Mouse (Mus musculus) intestine, embryonic 15.5 days (tissue): ENCODE measurements around the gene Olfr481. TPM values are rescaled to one million over a fixed set of nuclear protein-coding genes. Genes with fewer than 3 reads are reported as not detected.

Experiments used
- ATAC-seq: fragments of 200-750 bp; cut with Nextera tagmentation; 2 replicates; pipeline ENCODE4 v1.8.0; 2017; ENCODE audit warnings: moderate TSS enrichment, moderate library complexity
- H3K27ac ChIP-seq: fragments of 300-500 bp; sonication (generic); 2 replicates; pipeline ENCODE4 v1.5.1; 2015; ENCODE audit warnings: mild to moderate bottlenecking, inconsistent platforms
- H3K27me3 ChIP-seq: fragments of 300-500 bp; sonication (generic); replicated peaks from 2 replicates; pipeline ENCODE4 v1.6.1; 2015; ENCODE audit warnings: inconsistent platforms
- H3K36me3 ChIP-seq: fragments of 300-500 bp; sonication (generic); 2 replicates; pipeline ENCODE4 v1.6.1; 2015; ENCODE audit warnings: inconsistent platforms
- H3K4me1 ChIP-seq: fragments of 300-500 bp; sonication (generic); replicated peaks from 2 replicates; pipeline ENCODE4 v1.6.1; 2015; ENCODE audit warnings: inconsistent platforms
- H3K4me2 ChIP-seq: fragments of 300-500 bp; sonication (generic); replicated peaks from 2 replicates; pipeline ENCODE4 v1.6.1; 2015; ENCODE audit warnings: mild to moderate bottlenecking, inconsistent platforms
- H3K4me3 ChIP-seq: fragments of 300-500 bp; sonication (generic); replicated peaks from 2 replicates; pipeline ENCODE4 v1.5.1; 2015; ENCODE audit warnings: inconsistent platforms
- H3K9ac ChIP-seq: fragments of 300-500 bp; sonication (generic); 2 replicates; pipeline ENCODE4 v1.6.1; 2015; ENCODE audit warnings: inconsistent platforms
- H3K9me3 ChIP-seq: fragments of 300-500 bp; sonication (generic); 2 replicates; pipeline ENCODE4 v1.6.1; 2016; ENCODE audit warnings: inconsistent platforms
- WGBS: fragments of 180-500 bp; shearing (Covaris S2); methylation state at CpG from one replicate; pipeline ENCODE4 v1.1.7; 2015; 5-methylcytosine and 5-hydroxymethylcytosine counted together
- polyA plus RNA-seq: library from polyadenylated mRNA; unstranded; fragments of >200 nt; fragmentation: Nextera tagmentation; extraction: Ambion mirVana; gene quantifications from 2 replicates; pipeline ENCODE4 v1.2.1, GENCODE M21; 2015

The Olfr481 gene
- polyA plus RNA-seq, result not detected in 2 replicates

DNA sequence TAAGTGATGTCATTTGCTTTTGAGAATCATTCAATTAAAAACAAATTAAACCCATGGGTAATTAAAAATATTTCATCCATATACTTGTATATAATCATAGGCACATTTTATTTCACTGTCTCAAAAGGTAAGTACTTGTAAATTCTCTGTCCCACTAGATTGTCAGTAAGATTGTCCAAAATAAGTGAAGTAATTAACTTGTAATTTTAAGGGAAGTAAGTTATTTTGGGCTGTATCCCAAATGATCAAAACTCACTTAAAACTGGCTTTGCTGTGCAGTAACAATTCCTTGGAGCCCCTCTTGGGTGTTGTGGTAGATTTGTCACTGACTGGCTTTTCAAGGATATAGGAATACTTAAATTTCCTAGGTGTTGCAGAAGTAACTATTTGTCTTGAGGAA, at the start of gene Olfr481:
TSS of gene Olfr481 (plus strand) at position 301 of the 400 bp plus-strand sequence.
- no peaks in the 10 kb centered on the region for H3K36me3 ChIP-seq
- no peaks in the 10 kb centered on the region for H3K4me1 ChIP-seq
- H3K4me2 ChIP-seq, result no peak within 1 kb of the TSS
- no peak within 1 kb of the TSS for H3K27ac ChIP-seq
- no peaks in the 10 kb centered on the region for H3K27me3 ChIP-seq
- H3K4me3 ChIP-seq, result no peak within 1 kb of the TSS
- no peak for ATAC-seq
- no peak within 1 kb of the TSS for H3K9ac ChIP-seq
- no peaks in the 10 kb centered on the region for H3K9me3 ChIP-seq

DNA sequence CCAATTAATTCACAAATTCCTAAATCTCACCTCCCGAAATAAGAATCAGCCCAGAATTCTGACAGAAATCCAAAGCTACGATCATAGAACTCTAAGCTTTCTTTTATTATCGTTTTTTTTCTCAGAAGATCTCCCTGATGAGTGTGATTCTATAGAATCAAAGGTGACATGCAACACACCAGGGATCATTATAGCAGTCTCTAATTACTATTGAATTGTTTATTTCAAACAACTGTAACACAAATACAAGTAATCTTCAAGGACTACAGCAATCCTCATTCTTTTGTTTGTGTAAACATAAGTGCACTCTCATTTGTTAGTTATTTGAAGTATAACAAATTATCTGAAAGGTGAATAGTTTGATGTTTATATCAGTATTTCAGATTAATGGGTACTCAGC, 45.8 kb upstream of the Olfr481 start, which contains the start of gene Olfr478:
TSS of gene Olfr478 (minus strand) at position 101 of the 400 bp plus-strand sequence.
- no peak for ATAC-seq
- Histone ChIP-seq H3K4me1 (no peaks in the 10 kb centered on the region), H3K36me3 (no peaks in the 10 kb centered on the region), H3K9me3 (no peaks in the 10 kb centered on the region), H3K4me3 (no peak within 1 kb of the TSS), H3K9ac (no peak within 1 kb of the TSS), H3K27ac (no peak within 1 kb of the TSS), H3K27me3 (no peaks in the 10 kb centered on the region), H3K4me2 (no peak within 1 kb of the TSS)
- 76% methylated on average over 3 of the region's 3 CpGs for WGBS

DNA sequence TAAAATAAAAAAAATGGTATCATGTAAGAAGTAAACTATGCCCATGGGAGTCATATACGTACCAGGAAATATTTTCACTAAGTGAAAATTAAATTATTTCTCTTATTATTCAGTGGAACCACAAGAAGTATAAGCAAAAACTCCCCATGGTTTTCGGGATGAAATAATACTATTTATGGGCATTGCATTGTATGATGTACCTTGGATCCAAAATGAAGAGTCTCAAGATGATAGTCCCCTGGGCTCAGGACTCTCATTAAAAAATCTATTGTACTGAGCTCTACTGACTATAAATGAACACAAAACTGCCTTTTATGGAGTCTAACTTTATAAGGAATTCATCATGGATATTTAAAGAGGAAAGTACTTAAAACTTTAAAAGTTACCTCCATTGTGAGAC, 29.3 kb upstream of the Olfr481 start, which contains the start of gene Olfr479:
TSS of gene Olfr479 (plus strand) at position 301 of the 400 bp plus-strand sequence.
- Histone ChIP-seq H3K9me3 (no peaks in the 10 kb centered on the region), H3K9ac (no peak within 1 kb of the TSS)
- WGBS, result 82% methylated on average over 2 of the region's 2 CpGs

DNA sequence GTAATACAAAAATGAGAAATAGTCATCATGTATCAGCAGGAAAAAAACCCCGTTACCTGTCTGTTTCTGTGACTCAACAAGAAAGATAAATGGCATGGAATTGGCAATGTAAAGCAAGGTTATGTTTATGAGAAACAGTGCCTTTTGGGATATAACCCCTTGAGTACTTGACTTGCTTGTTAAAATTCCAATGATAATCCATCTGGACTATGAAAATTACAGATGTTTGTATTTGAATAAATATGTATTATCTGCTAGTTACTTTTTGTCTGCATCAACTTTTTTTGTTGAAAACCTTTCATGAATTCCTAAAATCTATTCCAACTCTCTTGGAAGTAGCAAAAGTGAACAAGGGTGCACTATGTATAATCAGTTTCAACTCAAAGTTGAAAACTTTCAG, 12.4 kb upstream of the Olfr481 start, which contains the start of gene Olfr480:
TSS of gene Olfr480 (minus strand) at position 101 of the 400 bp plus-strand sequence.
- Histone ChIP-seq H3K36me3 (no peaks in the 10 kb centered on the region), H3K27me3 (no peaks in the 10 kb centered on the region), H3K4me2 (no peak within 1 kb of the TSS), H3K9me3 (no peaks in the 10 kb centered on the region), H3K4me3 (no peak within 1 kb of the TSS), H3K4me1 (no peaks in the 10 kb centered on the region), H3K27ac (no peak within 1 kb of the TSS), H3K9ac (no peak within 1 kb of the TSS)
- 69% methylated on average over 1 of the region's 1 CpGs for WGBS
- ATAC-seq, result no peak

More for the DNA sequence above, 29.3 kb upstream of the Olfr481 start, which contains the start of gene Olfr479:
- H3K4me2 ChIP-seq, result no peak within 1 kb of the TSS
- H3K4me3 ChIP-seq, result no peak within 1 kb of the TSS
- no peaks in the 10 kb centered on the region for H3K36me3 ChIP-seq
- H3K4me1 ChIP-seq, result no peaks in the 10 kb centered on the region
- ATAC-seq, result no peak
- H3K27me3 ChIP-seq, result no peaks in the 10 kb centered on the region
- H3K27ac ChIP-seq, result no peak within 1 kb of the TSS

DNA sequence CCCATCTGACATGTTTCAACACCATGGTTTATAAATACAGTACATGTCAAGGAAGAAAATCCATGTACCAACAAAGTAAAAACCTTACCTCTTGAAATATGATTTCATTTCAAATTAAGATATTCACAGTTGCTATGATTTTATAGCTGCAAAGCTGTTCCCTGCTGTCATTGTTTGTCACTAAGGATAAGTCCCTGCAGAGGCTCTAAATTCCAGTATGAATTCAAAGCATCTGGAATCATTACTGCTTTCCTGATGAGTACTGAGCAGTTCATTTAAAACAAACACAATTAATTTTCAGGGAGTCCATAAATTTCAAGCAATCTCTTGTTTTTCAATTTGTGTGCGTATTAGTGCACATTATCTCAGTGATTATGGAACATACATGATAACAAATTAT, 17.8 kb downstream of the Olfr481 start, which contains the start of gene Olfr482:
TSS of gene Olfr482 (minus strand) at position 101 of the 400 bp plus-strand sequence.
- no peaks in the 10 kb centered on the region for H3K27me3 ChIP-seq
- 53% methylated on average over 1 of the region's 1 CpGs for WGBS
- no peak within 1 kb of the TSS for H3K9ac ChIP-seq
- no peak within 1 kb of the TSS for H3K4me3 ChIP-seq
- H3K36me3 ChIP-seq, result no peaks in the 10 kb centered on the region
- no peak for ATAC-seq
- H3K4me2 ChIP-seq, result no peak within 1 kb of the TSS
- H3K9me3 ChIP-seq, result no peaks in the 10 kb centered on the region
- no peaks in the 10 kb centered on the region for H3K4me1 ChIP-seq
- H3K27ac ChIP-seq, result no peak within 1 kb of the TSS

DNA sequence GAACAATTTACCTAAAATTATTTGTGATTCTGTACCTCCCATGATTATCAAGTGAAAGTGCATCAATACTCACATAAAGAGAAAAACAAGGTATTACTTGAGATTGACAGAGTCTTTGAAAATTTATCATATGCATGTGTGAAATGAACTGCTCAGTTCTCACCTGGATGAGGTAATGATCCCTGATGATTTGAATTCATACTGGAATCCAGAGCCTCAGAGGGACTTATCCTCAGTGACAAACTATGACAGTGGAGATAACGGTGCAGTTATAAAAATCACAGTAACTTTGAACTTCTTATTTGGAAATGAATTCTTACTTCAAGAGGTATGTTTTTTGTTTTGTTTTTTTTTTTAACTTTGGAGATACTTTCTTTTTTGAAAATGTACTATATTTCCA, 20.9 kb downstream of the Olfr481 start, which contains the start of gene Olfr483:
TSS of gene Olfr483 (plus strand) at position 301 of the 400 bp plus-strand sequence.
- no peak within 1 kb of the TSS for H3K27ac ChIP-seq
- no peaks in the 10 kb centered on the region for H3K27me3 ChIP-seq
- H3K9me3 ChIP-seq, result no peaks in the 10 kb centered on the region
- 92% methylated on average over 1 of the region's 1 CpGs for WGBS
- H3K4me2 ChIP-seq, result no peak within 1 kb of the TSS
- H3K36me3 ChIP-seq, result no peaks in the 10 kb centered on the region
- no peak within 1 kb of the TSS for H3K4me3 ChIP-seq
- no peak for ATAC-seq
- H3K4me1 ChIP-seq, result no peaks in the 10 kb centered on the region
- H3K9ac ChIP-seq, result no peak within 1 kb of the TSS

DNA sequence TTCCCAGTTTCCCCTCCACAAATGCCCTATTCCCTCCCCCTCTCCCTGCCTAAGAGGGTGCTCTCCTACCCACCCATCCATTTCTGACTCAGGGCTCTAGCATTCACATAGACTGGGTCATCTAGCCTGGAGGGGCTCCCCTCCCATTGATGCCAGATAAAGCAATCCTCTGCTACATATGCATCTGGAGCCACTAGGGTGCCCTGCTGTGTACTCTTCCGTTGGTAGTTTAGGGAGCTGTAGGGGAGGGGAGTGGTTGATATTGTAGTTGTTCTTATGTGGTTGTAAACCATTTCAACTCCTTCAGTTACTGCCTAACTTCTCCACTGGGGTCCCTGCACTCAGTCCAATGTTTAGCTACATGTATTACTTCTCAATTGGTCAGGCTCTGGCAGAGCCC, 41.0 kb downstream of the Olfr481 start:
- Histone ChIP-seq H3K27me3 (no peaks in the 10 kb centered on the region), H3K27ac (no peak overlapping the region), H3K4me1 (no peaks in the 10 kb centered on the region), H3K9ac (no peak overlapping the region), H3K4me3 (no peak overlapping the region), H3K4me2 (no peak overlapping the region), H3K36me3 (no peaks in the 10 kb centered on the region), H3K9me3 (no peaks in the 10 kb centered on the region)
- 19% methylated on average over 1 of the region's 1 CpGs for WGBS
- no peak for ATAC-seq

DNA sequence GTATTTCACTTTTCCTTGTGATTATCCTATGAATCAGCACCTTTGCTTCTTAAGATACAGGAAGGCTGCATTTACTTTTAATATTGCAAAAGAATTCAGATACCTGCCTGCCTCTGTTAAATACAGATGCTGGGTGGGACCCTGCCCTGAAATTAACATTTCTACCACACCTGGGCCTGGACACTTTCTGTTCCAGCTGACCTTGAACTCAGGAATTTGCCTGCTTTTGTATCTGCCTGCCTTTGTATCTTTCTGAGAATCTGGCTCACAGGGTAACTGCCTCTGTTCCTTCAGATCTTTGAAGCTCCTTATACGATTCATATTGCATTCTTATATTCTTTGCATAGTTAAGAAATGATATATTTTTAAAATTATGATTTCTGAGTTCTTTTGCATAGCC, 41.8 kb downstream of the Olfr481 start:
- H3K4me1 ChIP-seq, result no peaks in the 10 kb centered on the region
- H3K36me3 ChIP-seq, result no peaks in the 10 kb centered on the region
- no peak overlapping the region for H3K27ac ChIP-seq
- no peaks in the 10 kb centered on the region for H3K27me3 ChIP-seq
- no peaks in the 10 kb centered on the region for H3K9me3 ChIP-seq
- H3K9ac ChIP-seq, result no peak overlapping the region
- ATAC-seq, result no peak
- no peak overlapping the region for H3K4me2 ChIP-seq
- WGBS, result 72% methylated on average over 1 of the region's 1 CpGs
- H3K4me3 ChIP-seq, result no peak overlapping the region

DNA sequence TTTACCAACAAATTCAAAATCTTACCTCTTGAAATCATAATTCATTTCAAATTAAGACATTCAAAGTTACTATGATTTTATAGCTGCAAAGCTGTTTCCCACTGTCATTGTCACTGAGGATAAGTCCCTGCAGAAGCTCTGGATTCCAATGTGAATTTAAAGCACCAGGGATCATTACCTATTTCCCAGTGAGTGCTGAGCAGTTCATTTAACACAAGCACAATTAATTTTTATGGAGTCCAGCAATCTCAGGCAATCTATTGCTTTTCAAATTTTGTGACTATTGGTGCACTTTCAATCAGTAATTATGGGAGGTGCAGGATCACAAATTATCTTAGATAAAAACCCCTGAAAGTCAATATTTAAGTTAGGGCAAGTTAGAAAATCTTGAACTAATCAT, 47.7 kb downstream of the Olfr481 start, which contains the start of gene Olfr484:
TSS of gene Olfr484 (minus strand) at position 101 of the 400 bp plus-strand sequence.
- no peaks in the 10 kb centered on the region for H3K36me3 ChIP-seq
- no peak within 1 kb of the TSS for H3K4me2 ChIP-seq
- no peaks in the 10 kb centered on the region for H3K4me1 ChIP-seq
- ATAC-seq, result no peak
- no peak within 1 kb of the TSS for H3K4me3 ChIP-seq
- no peak within 1 kb of the TSS for H3K9ac ChIP-seq
- H3K27ac ChIP-seq, result no peak within 1 kb of the TSS
- no peaks in the 10 kb centered on the region for H3K9me3 ChIP-seq
- no peaks in the 10 kb centered on the region for H3K27me3 ChIP-seq

Other genes starting within 250 kb of the Olfr481 start
- not detected in 2 replicates for gene Olfr470, start 232.4 kb upstream of the Olfr481 start, polyA plus RNA-seq
- not detected in 2 replicates for gene Olfr472, start 182.0 kb upstream of the Olfr481 start, polyA plus RNA-seq
- not detected in 2 replicates for gene Olfr473, start 149.4 kb upstream of the Olfr481 start, polyA plus RNA-seq
- not detected in 2 replicates for gene Olfr474, start 125.2 kb upstream of the Olfr481 start, polyA plus RNA-seq
- gene Olfr476, start 115.1 kb upstream of the Olfr481 start, polyA plus RNA-seq, result not detected in 2 replicates
- gene Olfr477, start 93.2 kb upstream of the Olfr481 start, polyA plus RNA-seq, result not detected in 2 replicates
- gene Olfr478, start 45.9 kb upstream of the Olfr481 start, polyA plus RNA-seq, result not detected in 2 replicates
- gene Olfr479, start 29.2 kb upstream of the Olfr481 start, polyA plus RNA-seq, result not detected in 2 replicates
- gene Olfr480, start 12.5 kb upstream of the Olfr481 start, polyA plus RNA-seq, result not detected in 2 replicates
- gene Olfr482, start 17.7 kb downstream of the Olfr481 start, polyA plus RNA-seq, result 0.09 TPM in 1 of 2 replicates, not detected in the other
- gene Olfr483, start 21.0 kb downstream of the Olfr481 start, polyA plus RNA-seq, result not detected in 2 replicates
- not detected in 2 replicates for gene Olfr484, start 47.6 kb downstream of the Olfr481 start, polyA plus RNA-seq
- gene Olfr485, start 80.0 kb downstream of the Olfr481 start, polyA plus RNA-seq, result not detected in 2 replicates
- not detected in 2 replicates for gene Olfr486, start 92.9 kb downstream of the Olfr481 start, polyA plus RNA-seq
- not detected in 2 replicates for gene Olfr487, start 134.8 kb downstream of the Olfr481 start, polyA plus RNA-seq
- not detected in 2 replicates for gene Olfr488, start 178.5 kb downstream of the Olfr481 start, polyA plus RNA-seq
- gene Olfr490, start 209.1 kb downstream of the Olfr481 start, polyA plus RNA-seq, result not detected in 2 replicates
- not detected in 2 replicates for gene Olfr491, start 233.6 kb downstream of the Olfr481 start, polyA plus RNA-seq
- not detected in 2 replicates for gene Olfr492, start 243.8 kb downstream of the Olfr481 start, polyA plus RNA-seq